Mouse (Mus musculus) urinary bladder, adult 2 months (tissue): ENCODE results near the gene Ccdc9b. TPM values are rescaled to one million over a fixed set of nuclear protein-coding genes. Genes with fewer than 3 reads are reported as not detected.

Experiments used
- DNase-seq: peaks from one replicate; pipeline ENCODE4 v3.0.0; 2022; ENCODE audit warnings: low spot score
- polyA plus RNA-seq: library from polyadenylated mRNA; depleted of rRNA; stranded (reverse); fragments of >200 nt; gene quantifications from 2 replicates; pipeline ENCODE4 v1.2.3, GENCODE M21; 2012

The Ccdc9b gene
- polyA plus RNA-seq, 1 experiment: 19.3 TPM

DNA sequence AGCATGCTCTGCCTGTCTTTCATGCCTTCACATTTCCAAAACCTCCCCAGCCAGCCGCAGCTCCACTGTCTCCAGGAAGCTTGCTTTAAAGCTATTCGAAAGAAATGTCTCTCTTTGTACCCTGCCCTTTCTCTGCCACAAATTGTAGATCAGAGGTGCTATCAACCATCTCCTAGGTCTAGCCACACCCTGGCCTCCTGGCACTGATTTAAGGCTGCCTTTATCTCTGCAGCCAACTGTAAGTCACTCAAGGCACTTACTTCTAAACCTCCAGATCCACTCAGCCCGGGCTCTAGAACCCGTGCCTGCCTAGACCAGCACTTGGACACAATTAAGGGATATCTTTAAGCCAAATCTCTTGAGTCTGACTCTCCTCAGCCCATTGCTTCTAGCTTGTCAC is 16.0 kb upstream of the Ccdc9b start:
- DNase-seq: no peak

GRCm38 (mm10) chr2:118776295-118776694 is 13.8 kb upstream of the Ccdc9b start:
- DNase-seq: no peak

DNA sequence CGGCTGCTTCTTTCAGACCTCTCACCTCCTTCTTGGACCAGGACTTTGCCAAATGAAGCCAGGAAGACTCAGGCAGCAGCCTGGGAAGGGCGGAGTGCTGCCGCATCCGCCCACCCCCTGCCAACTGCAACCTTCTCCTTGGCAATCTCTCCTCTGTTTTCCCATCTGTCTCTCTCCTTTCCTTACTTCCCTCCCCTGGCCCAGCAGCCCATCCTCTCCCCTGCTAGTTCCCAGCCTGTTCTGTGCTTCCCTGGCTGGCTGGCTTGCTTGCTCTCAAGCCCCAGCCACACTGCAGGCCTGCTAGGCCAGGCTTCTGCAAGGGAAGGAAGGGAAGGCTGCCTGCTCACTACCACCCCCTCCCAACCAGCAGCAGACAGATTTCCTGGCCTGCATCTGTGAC is 13.4 kb upstream of the Ccdc9b start:
- no peak for DNase-seq

DNA sequence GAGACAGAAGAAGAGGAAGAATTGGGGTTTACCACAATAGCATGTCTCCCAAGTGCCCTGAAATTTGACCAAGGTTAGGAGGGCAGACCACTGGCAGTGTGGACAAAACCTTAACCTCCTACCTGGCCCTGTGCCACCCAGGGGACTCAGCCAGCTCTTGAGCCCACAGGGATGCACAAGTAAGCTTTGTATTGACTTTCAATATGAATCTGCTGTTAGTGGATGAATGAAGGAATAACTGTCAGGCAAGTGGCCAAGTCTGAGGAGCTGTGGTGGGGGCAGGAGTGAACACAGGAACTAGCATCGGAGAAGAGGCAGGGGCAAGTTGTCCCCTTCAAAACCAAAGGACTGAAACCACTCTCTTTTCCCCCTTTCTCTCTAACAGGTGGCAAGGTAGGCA is 12.9 kb upstream of the Ccdc9b start:
- DNase-seq: no peak

- DNase-seq: no peak
Observed at GRCm38 (mm10) chr2:118774536-118774935, 12.1 kb upstream of the Ccdc9b start.

DNA sequence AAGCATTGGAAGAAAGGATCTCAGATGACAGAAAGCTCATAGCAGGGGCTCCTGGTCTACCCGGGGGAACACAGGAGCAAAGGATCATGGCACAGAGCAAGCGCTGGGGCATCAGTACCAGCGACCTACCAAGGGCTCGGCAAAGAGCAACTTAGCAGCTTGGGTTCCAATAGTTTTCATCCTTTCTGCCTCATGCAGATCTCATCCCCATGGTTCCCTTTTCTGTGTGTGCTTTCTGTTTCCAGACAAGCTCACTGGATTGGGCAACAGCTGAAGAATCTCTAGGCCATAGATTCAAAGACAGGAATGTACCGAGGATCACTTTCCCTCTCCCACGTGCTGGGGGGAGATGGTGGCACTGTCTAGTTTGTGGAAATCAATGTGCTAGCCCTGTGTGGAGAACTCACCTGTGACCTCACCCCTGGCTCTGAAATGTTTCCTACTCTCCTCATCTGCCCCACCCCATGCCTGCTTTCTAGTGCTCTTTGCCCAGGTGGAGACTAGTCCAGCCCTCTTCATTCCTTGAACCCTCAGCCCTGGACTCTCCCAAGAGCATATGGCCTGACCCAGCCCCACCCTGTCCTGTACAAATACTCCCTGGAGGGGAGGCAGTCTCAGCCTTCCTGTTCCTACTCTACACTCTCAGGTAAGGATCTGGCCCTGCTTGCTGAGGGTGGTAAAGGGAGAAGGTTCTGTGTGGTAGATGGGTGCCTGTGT is 9.9 kb upstream of the Ccdc9b start, which contains the start of gene Phgr1:
Gene Phgr1 (plus strand): TSS at position 612 of the 717 bp plus-strand sequence.
- DNase-seq: no peak

GRCm38 (mm10) chr2:118766041-118767033 is 3.9 kb upstream of the Ccdc9b start:
- no peak for DNase-seq

DNA sequence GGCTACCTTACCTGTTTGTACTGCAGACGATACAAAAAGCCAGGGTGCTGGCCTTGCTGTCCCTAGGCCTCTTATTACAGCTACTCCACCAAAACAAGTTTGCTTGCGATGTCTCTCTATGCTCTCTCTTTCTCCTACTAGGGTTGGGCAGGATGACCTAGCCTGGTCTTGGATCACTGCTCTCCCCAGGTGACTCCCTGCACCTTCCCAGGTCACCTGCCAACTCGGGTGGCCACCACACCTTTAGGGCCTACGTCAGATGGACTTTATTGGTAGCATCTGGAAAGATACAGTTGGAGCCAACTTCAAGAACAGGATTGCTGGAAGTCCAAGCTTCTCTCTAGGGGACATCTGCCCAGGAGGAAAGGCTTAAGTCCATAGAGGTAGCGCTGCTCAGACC is 2.4 kb upstream of the Ccdc9b start:
- no peak for DNase-seq

DNA sequence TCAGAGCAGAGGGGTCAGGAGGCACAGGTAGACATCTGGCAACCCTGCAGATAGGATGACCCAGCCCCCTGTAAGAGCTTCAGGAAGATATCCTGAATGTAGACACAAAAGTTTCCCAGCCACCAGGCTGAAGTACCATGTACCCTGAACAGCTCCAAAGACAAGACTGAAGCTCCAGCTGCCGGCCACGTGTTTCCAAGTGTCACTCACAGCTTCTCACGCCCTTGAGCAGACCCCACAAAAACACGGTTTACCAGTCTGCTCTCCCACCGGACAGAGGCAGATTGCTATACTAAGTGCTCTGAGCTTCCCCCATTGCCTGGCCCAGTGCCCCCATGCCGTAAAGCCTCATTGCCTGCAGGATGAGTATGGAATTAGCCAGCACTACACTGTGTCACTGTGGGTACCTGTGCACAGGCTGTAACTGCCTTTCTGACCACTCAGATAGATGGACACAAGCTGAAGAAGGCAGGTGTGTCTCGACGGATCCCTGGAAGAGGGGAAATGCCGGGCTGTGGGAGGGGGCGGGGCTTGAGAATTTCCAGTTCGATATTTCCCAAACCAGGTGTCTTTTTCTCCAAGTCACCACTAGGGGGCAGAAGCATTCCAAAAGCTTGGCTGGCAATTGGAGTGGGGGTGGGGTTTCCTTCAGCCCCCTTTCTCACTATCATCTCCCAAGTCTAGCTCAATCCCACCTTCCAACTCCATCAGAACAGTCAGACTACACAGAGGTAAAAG is 1.8 kb upstream of the Ccdc9b start:
- no peak for DNase-seq

DNA sequence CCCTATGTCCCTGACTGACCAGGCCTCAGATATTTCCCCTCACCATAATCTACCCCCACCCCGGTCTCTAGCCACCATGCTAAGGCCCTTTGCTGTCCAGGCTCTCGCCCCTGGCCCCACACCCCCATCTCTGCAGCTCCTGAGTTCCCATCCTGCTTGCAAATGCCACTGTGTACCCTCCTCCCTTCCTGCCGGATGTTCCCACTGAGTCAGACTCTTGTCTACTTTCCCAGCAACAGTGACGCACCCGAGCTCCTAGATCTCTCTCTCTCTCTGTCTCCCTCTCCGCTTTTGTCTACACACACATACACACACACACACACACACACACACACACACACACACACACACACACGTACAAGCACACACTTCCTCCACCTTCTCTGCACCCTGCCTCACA is 1.0 kb upstream of the Ccdc9b start:
- no peak for DNase-seq

DNA sequence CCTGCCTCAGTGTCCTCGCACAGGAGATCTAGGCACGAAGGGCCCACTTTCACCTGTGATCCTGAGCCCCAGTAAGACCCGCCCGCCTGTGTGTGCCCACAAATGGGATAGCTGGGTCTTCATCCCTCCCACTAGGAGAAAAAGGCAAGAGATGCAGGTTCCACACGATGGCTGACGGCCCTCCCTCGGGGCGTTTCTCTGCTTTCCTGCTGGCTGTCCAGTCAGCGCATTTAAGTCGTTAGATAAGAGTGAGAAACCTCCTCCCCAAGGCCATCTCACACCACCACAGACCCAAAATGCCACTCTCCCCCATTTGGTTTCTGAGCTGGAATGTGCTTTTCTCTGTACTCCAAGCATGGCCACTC is 305 bp upstream of the Ccdc9b start:
- no peak for DNase-seq

DNA sequence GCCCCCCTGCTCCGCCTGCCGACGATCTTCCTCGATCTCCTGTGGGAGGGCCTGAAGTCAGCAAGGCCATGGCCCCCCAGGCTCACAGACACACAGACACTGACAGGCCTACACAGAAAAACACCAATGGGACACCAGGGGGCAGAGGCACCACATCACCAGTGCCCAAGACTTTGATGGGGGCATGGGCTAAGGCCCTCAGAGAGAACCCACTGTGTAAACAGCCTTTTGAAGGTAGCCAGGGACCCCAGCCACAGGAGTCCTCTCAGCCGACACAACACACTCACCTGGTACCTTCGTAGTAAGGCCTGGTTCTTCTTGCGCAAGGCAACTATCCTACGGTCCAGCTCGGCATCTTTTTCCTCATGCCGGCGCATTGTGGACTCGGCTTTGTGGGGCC is 1.1 kb downstream of the Ccdc9b start:
- DNase-seq: no peak

- no peak for DNase-seq
Observed at GRCm38 (mm10) chr2:118760311-118761025, 2.0 kb downstream of the Ccdc9b start.

DNA sequence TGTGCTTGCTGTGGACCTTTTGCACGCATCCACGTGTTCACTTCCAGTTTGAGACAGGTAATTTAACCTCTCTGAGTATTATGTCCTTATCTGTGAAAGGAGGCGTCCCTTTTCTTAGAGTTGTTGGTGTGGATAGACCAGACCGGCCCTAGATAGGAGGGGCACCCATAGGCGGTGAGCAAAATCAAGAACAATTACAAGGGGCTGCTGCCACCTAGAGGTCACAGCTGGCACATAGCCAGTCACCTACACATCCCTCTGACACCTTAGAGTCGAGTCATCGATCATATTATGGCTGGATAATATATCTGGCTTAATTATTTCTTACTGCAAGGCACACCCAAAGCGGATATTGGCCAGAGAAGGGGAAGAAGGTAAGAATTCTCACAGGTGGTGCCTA is 2.6 kb downstream of the Ccdc9b start:
- DNase-seq: no peak

DNA sequence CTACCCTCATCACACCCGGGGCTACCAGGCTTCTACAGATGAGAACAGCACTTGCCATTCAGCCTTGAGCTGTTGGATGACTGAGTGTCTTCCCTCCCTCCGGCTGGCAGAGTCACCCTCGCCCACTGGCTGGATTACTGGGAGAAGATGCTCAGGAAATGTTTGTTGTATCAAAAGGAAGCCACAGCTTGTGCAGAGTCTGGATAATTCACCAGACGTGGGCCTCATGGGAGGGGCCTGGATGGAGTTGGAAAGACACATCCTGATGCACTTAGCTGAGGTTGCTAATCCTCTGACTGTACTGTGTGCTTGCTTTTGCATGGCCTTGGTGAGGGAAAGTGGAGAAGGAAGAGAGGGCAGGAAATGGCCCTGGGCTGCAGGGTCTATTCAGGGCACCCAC is 6.4 kb downstream of the Ccdc9b start:
- no peak for DNase-seq

DNA sequence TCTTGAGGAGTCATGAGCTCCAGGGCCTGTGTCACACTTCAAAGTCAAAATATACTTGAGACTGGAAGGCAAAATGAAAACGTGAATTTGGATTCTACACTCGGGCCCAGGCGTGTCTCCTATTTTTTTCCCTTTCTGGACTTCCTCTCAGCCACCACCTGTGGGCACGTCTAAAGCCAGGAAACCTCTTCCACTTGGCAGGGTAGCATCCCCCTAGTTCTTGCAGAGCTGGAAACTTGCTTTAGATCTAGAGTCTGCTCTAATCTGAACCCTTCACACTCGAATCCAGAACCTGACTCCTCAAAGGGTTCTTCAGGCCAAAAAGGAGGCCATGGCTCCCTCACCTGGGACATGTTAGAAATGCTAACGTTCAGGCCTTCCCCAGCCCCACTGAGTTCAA is 7.1 kb downstream of the Ccdc9b start:
- DNase-seq: no peak

DNA sequence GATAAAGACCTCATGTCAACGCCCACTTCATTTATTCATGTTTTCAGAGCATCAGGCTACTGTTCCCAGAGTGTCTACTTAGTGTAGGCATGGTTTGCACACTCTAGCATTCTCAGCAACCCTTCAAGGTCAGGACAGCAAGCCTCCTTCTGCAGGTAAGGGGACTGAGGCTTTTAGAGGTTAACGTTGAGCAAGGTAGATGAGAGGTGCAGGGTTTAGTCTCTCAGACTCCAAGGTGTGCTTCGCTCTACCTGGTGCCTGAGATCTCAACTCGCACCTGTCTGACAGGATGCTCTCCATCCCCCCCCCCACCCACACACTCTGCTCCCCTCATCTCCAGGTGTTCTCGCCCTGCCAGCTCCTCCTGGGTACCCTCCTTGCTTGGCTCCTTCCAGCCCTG is 8.3 kb downstream of the Ccdc9b start:
- no peak for DNase-seq

GRCm38 (mm10) chr2:118752792-118753108 is 9.7 kb downstream of the Ccdc9b start:
- DNase-seq: no peak

DNA sequence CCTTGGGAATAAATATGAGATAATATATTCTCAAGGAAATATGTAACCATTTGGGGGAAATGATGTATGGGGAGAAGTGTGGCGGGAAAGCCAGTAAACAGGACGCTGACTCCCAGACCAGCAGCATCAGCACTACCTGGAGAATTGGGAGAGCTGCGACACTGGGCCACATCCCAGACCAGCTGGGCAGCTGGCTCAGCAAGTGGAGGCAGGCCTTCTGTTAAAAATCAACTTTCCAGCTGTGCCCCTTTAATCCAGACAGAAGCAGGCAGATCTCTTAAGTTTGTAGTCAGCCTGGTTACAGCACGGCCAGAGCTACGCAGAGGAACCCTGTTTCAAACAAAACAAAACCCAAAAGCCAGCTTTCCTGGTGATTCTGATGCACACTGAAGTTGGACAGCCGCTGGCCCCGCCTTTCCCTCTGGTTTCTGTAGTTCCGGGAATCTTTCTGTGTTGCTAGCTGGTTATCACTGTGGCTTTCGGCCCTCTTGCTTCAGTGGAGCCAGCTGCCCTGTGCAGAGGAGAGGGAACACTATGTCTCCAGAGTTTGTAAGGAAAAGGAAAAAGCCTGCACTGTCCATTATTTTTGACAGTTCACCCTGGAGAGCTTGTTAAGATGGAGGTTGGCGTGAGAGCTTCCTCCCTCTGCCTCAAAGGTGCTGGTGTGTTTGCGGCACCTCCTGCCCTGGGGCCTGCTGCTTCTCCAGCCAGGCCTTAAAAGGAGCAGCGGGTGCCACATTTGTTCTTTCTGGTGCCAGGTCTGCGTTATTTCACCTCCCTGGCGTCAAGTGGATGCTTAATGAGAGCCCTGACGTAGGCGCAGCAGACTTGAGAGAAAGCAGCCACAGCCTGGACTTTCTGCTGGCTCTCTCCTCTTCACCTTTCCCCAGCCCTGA is 10.3 kb downstream of the Ccdc9b start:
- DNase-seq: no peak

DNA sequence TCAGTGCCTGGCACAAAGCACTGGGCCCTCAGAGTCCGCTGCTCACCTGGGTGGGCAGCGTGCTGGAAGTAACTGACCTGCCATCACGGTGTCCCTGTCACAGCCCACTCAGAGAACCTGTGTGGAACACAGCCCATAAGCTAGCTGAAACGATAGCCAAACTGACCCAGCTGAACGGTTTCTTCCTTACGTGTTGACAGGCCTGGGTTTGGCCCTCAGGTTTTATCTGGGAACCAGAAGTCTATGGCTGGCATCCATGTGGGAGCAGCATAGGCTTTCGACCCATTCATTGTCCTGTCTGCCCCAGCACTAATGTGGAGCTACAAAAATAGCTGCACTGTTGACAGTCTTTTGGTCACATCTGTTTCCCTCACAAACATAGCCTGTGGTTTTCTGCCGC is 12.0 kb downstream of the Ccdc9b start:
- no peak for DNase-seq
